Mouse (Mus musculus) intestine, embryonic 14.5 days (tissue): Measurements from ENCODE around the gene Nfatc4. TPM values are rescaled to one million over a fixed set of nuclear protein-coding genes. Genes with fewer than 3 reads are reported as not detected.
A peak's percentile ranks its signal among the peaks of the same experiment; 100 is the strongest.

Source experiments
- ATAC-seq: fragments of 200-750 bp; cut with Nextera tagmentation; replicated peaks from 2 replicates; pipeline ENCODE4 v1.8.0; 2017; ENCODE audit warnings: low read depth, moderate number of reproducible peaks, moderate TSS enrichment, moderate library complexity; ENCODE audit not compliant: low FRiP score, low TSS enrichment
- DNase-seq: peaks from one replicate; pipeline ENCODE4 v3.0.0-alpha.2; 2018; ENCODE audit warnings: low spot score
- H3K27ac ChIP-seq: fragments of 300-500 bp; sonication (generic); 2 replicates; pipeline ENCODE4 v1.5.1; 2014; ENCODE audit warnings: low read depth, mild to moderate bottlenecking, control low read depth
- H3K27me3 ChIP-seq: fragments of 300-500 bp; sonication (generic); replicated peaks from 2 replicates; pipeline ENCODE4 v1.6.1; 2014; ENCODE audit warnings: low read length, control low read depth; ENCODE audit not compliant: control insufficient read depth, insufficient read depth
- H3K36me3 ChIP-seq: fragments of 300-500 bp; sonication (generic); 2 replicates; pipeline ENCODE4 v1.6.1; 2014; ENCODE audit warnings: low read length, control low read depth; ENCODE audit not compliant: control insufficient read depth, insufficient read depth
- H3K4me1 ChIP-seq: fragments of 300-500 bp; sonication (generic); replicated peaks from 2 replicates; pipeline ENCODE4 v1.6.1; 2014; ENCODE audit warnings: low read length, control low read depth, mixed read lengths; ENCODE audit not compliant: control insufficient read depth, insufficient read depth
- H3K4me2 ChIP-seq: fragments of 300-500 bp; sonication (generic); 2 replicates; pipeline ENCODE4 v1.6.1; 2014; ENCODE audit warnings: low read length
- H3K4me3 ChIP-seq: fragments of 300-500 bp; sonication (generic); 2 replicates; pipeline ENCODE4 v1.5.1; 2014; ENCODE audit warnings: low read depth, low read length, control low read depth, mixed read lengths
- H3K9ac ChIP-seq: fragments of 300-500 bp; sonication (generic); 2 replicates; pipeline ENCODE4 v1.6.1; 2014; ENCODE audit warnings: mild to moderate bottlenecking, low read length
- H3K9me3 ChIP-seq: fragments of 300-500 bp; sonication (generic); 2 replicates; pipeline ENCODE4 v1.6.1; 2016; ENCODE audit warnings: low read length, control low read depth; ENCODE audit not compliant: control insufficient read depth
- WGBS: fragments of 180-500 bp; shearing (Covaris S2); extraction: QIAGEN DNeasy Blood & Tissue Kit; methylation state at CpG from one replicate; pipeline ENCODE4 v1.1.7; 2014; 5-methylcytosine and 5-hydroxymethylcytosine counted together
- polyA plus RNA-seq: library from polyadenylated mRNA; unstranded; fragments of >200 nt; fragmentation: Nextera tagmentation; extraction: Ambion mirVana; gene quantifications from 2 replicates; pipeline ENCODE4 v1.2.1, GENCODE M21; 2014

The Nfatc4 gene
- polyA plus RNA-seq, 1 experiment from 2014 or later, result 34.3 TPM

DNA sequence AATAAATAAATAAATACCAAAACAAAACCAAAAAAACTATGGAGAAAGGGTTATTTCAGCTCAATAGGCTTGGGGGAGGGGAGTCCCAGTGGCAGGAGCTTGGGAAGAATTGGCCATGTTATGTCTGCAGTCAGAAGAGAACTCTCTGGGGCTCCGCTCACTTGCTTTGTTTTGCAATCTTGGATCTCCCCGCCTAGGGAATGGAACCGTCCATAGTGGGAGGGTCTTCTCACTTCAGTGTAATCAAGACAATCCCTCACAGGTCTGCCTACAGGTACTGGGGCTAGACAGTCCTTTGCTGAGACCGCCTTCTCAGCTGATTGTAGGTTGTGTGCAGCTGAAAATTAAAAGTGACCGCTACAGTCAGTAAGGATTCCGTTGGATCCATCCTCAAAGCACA lies 46.6 kb downstream of the Nfatc4 start:
- H3K9me3 ChIP-seq, result no peaks in the 10 kb centered on the region
- no peak for ATAC-seq
- H3K36me3 ChIP-seq, result peaks cover 84% of the 10 kb centered on the region
- WGBS, result 96% methylated on average over 6 of the region's 6 CpGs
- no peaks in the 10 kb centered on the region for H3K27me3 ChIP-seq
- no peak overlapping the region for H3K9ac ChIP-seq
- H3K27ac ChIP-seq, result no peak overlapping the region
- no peak overlapping the region for H3K4me2 ChIP-seq
- no peak for DNase-seq
- H3K4me3 ChIP-seq, result no peak overlapping the region
- peaks cover 10% of the 10 kb centered on the region for H3K4me1 ChIP-seq

DNA sequence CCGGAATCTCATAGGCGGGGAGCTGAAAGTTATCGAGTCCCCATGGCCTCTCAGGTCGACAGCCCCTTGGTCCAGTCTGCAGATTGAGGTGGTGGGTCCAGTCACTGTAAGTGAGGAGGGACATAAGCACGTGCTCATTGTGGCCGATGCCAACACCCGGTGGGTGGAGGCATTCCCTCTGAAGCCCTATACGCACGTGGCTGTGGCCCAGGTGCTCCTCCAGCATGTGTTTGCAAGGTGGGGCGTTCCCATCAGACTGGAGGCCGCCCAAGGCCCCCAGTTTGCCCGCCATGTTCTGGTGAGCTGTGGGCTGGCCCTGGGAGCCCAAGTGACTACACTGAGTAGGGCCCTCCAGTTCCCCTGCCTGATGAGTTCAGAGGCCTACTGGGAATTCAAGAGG lies 49.1 kb downstream of the Nfatc4 start:
- Histone ChIP-seq H3K4me1 (peaks cover 10% of the 10 kb centered on the region), H3K9ac (no peak overlapping the region), H3K4me2 (no peak overlapping the region), H3K36me3 (peaks cover 60% of the 10 kb centered on the region), H3K9me3 (no peaks in the 10 kb centered on the region), H3K27ac (no peak overlapping the region), H3K4me3 (no peak overlapping the region), H3K27me3 (no peaks in the 10 kb centered on the region)
- no peak for DNase-seq
- no peak for ATAC-seq
- WGBS, result 90% methylated on average over 12 of the region's 12 CpGs

DNA sequence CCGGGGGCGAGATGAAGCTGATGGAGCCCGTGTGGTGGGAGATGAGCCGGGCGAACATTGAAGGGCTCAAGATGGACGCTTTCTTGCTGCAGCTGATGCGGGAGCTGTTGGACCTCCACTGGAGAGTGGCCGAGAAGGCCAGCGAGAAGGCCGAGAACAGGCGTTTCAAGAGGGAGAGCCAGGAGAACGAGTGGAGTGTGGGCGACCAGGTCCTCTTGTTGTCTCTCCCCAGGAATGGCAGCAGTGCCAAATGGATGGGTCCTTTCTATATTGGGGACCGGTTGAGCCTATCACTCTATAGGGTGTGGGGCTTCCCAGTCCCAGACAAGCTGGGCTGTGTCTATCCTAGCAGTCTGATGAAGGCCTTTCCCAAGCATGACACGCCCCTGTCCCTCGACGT lies 49.6 kb downstream of the Nfatc4 start:
- Histone ChIP-seq H3K4me2 (no peak overlapping the region), H3K36me3 (peaks cover 56% of the 10 kb centered on the region), H3K4me1 (peaks cover 14% of the 10 kb centered on the region), H3K27me3 (no peaks in the 10 kb centered on the region), H3K9me3 (no peaks in the 10 kb centered on the region), H3K9ac (no peak overlapping the region), H3K27ac (no peak overlapping the region), H3K4me3 (no peak overlapping the region)
- DNase-seq, result no peak
- ATAC-seq, result no peak
- WGBS, result 84% methylated on average over 17 of the region's 17 CpGs

DNA sequence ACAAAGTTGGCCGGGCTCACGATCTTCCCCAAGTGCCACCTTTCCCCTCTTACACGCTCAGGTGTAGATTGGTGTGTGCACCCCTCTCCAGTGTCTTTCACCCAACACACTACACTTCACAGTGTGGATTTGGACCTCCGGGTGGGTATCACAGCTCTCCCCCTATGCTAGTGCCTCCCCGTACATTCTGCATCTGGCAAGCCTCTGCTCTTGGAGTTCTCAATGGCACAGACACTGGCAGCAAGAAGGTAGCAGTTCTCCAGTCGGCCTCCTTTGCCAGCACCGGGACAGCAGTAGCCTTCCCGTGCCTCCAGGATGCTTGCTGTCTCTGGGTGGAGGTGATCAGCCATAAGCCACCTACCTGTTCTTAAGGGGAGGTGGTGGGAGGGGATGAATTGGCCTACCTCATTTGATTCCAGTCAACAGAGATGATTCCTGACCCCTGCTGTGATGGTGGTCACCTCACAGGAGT lies 50.3 kb downstream of the Nfatc4 start:
- DNase-seq, result no peak
- no peak overlapping the region for H3K4me3 ChIP-seq
- WGBS, result 80% methylated on average over 8 of the region's 8 CpGs
- no peak overlapping the region for H3K27ac ChIP-seq
- no peaks in the 10 kb centered on the region for H3K27me3 ChIP-seq
- peaks cover 49% of the 10 kb centered on the region for H3K36me3 ChIP-seq
- H3K4me1 ChIP-seq, result peaks cover 20% of the 10 kb centered on the region
- ATAC-seq, result no peak
- no peaks in the 10 kb centered on the region for H3K9me3 ChIP-seq
- H3K4me2 ChIP-seq, result no peak overlapping the region
- no peak overlapping the region for H3K9ac ChIP-seq

DNA sequence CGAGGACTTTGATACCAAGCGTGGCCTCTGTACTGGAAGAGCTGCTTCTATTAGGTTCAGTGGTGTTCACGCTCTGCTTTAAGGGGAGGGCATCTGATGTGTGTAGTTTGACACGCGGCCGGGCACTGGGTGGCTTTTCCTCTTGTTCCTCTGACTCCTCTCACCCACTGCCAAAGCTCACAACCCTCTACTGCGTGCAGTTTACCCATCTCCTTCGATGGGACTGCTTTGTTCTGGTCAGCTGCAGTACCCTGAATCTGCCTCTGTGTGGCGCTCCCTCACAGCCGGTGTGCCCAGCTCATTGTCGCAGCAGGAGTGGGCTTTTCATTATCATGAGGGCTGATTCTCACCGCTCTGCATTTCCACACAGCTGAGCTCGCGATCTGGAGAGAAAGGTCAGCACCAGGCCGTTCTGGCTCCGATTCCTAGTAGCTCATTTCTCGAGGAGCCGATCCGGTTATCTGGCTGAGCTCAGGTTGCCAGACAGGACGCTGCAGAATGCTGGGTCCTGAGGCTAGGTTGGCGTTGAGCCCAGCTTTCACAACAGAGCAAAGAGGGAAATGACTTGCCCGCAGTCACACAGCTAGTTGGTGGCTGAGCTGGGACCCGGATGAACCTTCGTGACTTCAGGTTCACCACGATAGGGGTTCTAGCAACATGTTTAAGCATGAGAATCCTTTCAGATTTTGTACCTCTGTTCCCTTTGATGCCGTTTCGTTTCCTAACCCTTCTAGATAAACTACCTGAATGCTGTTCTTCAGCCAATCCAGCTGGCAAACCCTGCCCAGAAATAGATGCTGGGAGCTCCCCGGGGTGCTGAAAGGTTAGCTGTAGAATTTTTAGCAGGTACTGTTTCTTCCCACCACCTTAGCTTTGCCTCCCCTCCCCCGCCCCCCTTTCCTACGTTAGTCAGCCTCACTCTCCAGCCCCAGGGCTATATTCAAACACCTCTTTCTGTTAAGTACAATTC lies 51.1 kb downstream of the Nfatc4 start:
- H3K9ac ChIP-seq, result no peak overlapping the region
- ATAC-seq (peak; percentile 52), DNase-seq (peak; percentile 90)
- peaks cover 20% of the 10 kb centered on the region for H3K4me1 ChIP-seq
- no peak overlapping the region for H3K27ac ChIP-seq
- H3K27me3 ChIP-seq, result no peaks in the 10 kb centered on the region
- H3K36me3 ChIP-seq, result peaks cover 42% of the 10 kb centered on the region
- 16% methylated on average over 30 of the region's 30 CpGs for WGBS
- H3K4me2 ChIP-seq, result peak overlapping the region; percentile 35
- 0 out of 2 replicates have a peak overlapping the region, but pooled peaks have one; percentile 14 for H3K4me3 ChIP-seq
- no peaks in the 10 kb centered on the region for H3K9me3 ChIP-seq

DNA sequence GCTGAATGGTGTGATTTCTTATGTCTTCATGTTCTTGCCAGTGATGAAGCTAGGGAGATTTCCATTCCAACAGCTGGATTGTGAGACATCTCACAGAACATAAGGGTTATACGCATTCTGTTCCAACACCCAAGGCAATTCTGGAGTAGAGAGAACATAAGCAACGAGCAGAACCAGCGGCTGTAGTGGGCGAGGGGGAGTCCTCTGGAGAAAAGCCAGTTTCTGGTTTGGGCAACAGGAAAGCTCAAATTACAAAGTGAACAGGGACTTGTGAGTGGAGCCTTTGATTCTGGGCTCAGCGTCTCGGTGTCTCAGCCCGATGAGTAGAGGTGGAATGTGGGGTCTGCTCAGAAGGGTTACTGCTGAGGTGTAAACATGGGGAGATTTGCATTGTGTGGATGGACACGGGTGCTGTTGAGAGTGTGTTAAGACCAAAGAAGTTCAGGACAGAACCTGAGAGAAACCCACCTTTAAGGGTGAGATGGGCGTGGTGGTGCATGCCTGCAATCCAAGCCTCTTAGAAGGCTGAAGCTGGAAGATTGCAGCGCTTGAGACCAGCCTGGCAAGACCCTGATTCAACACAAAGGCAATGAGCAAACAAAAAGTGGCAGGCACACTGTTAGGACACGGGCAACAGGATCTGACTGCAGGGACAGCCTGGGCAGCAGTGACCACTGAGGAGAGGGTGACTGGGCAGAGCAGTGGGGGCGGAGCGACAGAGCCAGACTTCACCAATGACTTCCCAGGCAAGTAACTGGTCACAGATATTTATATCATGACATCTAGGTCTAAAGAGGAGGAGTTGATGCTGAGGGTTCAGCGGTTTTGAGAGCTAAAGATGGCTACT lies 54.7 kb downstream of the Nfatc4 start:
- H3K27me3 ChIP-seq, result no peaks in the 10 kb centered on the region
- peaks cover 23% of the 10 kb centered on the region for H3K4me1 ChIP-seq
- peak overlapping the region; percentile 28 for H3K4me2 ChIP-seq
- H3K9ac ChIP-seq, result no peak overlapping the region
- no peak overlapping the region for H3K27ac ChIP-seq
- no peak overlapping the region for H3K4me3 ChIP-seq
- no peak for ATAC-seq
- 6% methylated on average over 14 of the region's 14 CpGs for WGBS
- peaks cover 5% of the 10 kb centered on the region; the same call in 1 of the 2 replicates for H3K36me3 ChIP-seq
- DNase-seq, result no peak
- no peaks in the 10 kb centered on the region for H3K9me3 ChIP-seq

DNA sequence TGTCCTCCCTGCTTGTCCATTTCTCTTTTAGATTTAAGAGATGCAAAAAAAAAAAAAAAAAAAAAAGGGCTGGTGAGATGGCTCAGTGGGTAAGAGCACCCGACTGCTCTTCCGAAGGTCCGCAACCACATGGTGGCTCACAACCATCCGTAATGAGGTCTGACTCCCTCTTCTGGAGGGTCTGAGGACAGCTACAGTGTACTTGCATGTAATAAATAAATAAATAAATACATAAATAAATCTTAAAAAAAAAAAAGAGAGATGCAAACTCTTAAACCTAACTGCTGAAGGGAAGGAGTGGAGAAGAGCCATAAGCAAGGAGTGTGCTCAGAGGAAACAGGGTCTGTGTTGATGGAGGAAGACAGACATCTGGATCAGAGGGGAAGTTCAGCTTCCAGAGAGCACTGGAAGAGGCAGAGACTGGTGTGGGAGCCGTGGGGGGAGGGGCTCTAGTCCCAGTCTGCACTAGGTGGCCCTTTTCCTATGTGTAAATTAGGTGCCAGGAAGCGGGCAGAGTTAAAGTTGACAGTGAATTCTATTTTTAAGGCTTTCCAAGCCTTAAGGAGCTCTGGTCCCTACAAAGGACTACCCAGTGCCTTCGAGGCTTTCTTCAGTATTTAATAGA lies 55.5 kb downstream of the Nfatc4 start:
- H3K4me2 ChIP-seq, result peak overlapping the region; percentile 3; the same call in 1 of the 2 replicates
- WGBS, result 22% methylated on average over 7 of the region's 7 CpGs
- no peaks in the 10 kb centered on the region for H3K27me3 ChIP-seq

DNA sequence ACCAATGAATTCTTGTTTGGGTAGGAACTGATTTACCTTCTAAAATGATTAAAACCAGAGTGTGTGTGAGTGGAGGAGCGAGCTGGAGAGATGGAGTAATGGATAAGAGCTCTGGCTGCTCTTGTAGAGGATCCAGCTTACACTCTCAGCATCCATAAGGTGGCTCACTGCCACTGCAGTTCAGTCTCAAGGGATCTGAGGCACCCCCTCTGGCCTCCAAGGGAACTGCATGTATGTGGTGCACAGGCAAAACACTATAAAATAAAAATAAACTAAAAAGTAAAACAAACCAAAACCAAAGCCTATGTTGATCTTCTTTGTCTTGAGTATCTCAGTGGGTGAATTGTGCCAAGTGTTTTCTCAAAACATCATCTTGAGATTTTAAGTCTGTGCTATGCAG lies 56.7 kb downstream of the Nfatc4 start:
- Histone ChIP-seq H3K4me3 (no peak overlapping the region), H3K4me1 (peaks cover 22% of the 10 kb centered on the region), H3K36me3 (no peaks in the 10 kb centered on the region), H3K4me2 (no peak overlapping the region), H3K9ac (no peak overlapping the region), H3K9me3 (no peaks in the 10 kb centered on the region), H3K27me3 (no peaks in the 10 kb centered on the region), H3K27ac (no peak overlapping the region)
- DNase-seq (no peak), ATAC-seq (no peak)
- WGBS, result 48% methylated on average over 1 of the region's 1 CpGs

More for the DNA sequence above, 55.5 kb downstream of the Nfatc4 start:
- Histone ChIP-seq H3K9ac (no peak overlapping the region), H3K4me1 (peaks cover 21% of the 10 kb centered on the region), H3K9me3 (no peaks in the 10 kb centered on the region), H3K4me3 (no peak overlapping the region), H3K36me3 (no peaks in the 10 kb centered on the region), H3K27ac (no peak overlapping the region)
- DNase-seq (no peak), ATAC-seq (no peak)
